Mouse (Mus musculus) testis, postnatal 14 days (tissue): ENCODE measurements around the gene Vmn1r53.
A peak's percentile ranks its signal among the peaks of the same experiment; 100 is the strongest.
"Not testable (repeated sequence)": the region's sequence is repeated elsewhere in the genome, so short reads cannot be mapped to it uniquely, and the experiment has no call there.

ENCODE experiments used
- DNase-seq: peaks from one replicate; pipeline ENCODE4 v3.0.0; 2021; ENCODE audit warnings: low spot score

Vmn1r53 gene

DNA sequence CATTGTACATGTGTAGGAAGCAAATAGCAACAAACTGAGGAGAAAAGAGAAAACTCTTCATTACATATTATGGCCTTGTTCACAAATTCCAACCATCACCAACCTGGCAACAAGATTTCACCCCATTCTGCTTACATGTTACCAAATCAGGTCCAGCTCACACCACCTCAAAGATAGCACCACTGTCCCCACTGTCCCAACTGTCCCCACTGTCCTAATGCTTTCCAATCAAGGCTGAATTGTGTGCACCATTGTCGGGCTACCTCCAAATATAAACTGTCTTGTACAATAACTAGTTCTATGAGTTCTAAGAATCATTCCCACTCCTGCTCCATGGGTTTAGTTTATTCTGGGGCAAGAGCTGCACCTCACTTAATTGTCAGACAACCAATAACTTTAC lies at the start of gene Vmn1r53:
Vmn1r53 (minus strand) TSS at position 101 of the 400 bp plus-strand sequence.
- no peak for DNase-seq

DNA sequence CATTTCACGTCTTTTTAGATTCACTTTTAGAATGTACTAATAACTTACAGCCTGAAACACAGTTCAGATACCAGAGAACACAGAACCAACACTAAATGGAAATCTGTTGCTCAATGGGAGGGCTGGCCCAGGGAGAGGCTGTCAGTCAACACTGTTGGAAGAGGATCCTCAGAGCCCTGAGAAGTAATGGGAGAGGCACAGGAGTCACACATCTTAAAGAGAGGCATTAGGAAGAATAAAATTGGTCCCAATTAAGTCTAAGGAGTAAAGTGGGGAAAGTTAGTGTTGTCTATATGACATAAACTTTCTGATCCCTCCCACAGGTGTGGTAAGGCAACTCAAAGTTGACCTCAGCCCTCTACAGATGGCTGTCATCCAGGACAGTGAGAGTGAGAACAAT lies 21.8 kb upstream of the Vmn1r53 start, which contains the start of gene Vmn1r54:
Vmn1r54 (plus strand) TSS at position 301 of the 400 bp plus-strand sequence.
- no peak for DNase-seq

DNA sequence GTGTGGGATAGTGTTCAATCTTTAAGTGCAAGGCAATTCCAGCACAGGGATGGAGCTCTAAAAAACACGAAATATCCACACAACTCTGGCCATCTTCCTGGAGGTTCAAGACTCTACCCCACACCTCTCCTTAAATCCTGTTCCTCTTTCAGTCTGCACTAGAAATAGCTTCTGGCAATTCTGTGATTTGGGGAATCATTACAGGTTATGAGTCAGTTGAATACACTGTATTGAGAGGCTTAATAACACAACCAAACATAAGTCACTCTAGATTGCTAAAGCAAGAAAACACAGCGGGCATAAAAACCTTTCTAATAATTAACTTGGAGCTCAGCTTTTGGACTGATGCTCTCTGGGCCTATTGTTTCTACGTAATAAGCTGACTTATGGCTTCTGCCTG lies 19.8 kb upstream of the Vmn1r53 start:
- no peak for DNase-seq

DNA sequence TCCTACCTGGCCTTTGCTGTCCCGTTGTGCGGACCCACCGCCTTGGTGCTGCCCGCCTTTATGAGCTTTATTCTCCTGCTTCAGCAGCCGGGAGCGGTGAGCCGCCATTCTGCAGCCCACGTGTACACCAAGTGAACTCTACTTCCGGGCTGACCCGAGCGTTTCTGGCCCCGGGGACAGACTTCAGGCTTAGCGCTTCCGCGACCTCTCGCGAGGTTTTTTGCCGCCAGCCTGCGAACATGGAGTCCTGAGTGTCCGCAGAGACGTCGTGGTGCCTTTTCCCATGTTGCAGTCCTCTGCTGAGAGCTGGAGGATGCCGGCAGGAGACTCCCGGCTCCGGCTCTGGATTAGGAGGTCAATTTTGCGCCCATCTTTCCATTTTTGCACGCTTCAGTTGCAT lies 8.4 kb upstream of the Vmn1r53 start:
- DNase-seq: peak; percentile 10

DNA sequence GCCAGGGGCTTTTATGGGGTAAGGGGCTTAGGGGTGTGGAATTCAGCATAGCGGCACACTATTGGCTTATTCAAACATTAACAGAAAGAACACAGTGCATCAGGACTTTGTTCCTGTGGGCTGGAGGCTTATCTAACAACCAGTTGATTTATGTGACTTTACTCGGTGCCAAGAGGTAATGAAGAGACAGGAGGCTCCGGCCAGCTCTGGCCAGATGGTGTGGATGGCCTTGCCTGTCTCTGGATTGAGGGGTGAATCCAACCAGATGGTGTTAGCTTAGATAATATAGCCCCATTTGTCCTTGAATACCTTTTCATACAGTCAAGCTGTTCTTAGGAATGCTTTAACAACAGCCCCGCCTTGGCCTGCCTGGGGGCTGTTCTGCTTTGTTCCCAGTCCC lies 7.9 kb upstream of the Vmn1r53 start:
- DNase-seq: not testable (repeated sequence)

DNA sequence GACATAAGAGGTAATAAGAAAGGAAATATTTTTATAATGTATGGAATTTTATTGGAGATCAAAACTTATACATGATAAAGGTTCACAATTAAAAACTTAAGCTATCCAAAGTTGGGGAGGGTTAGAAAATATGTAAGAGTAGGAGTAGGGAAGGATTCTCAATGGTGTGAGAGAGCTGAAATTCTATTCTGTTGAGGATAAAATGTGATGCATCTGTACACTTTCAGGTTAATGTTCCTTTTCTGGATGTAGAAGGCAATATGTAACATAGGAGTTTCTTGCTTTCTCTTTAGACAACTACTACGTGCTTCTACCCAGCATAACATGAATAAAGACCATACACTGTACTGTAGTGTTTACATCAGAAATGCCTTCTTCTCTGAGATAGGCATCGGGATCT lies 21.7 kb downstream of the Vmn1r53 start, which contains the start of gene V1ra8:
V1ra8 (plus strand) TSS at position 301 of the 400 bp plus-strand sequence.
- DNase-seq: not testable (repeated sequence)

DNA sequence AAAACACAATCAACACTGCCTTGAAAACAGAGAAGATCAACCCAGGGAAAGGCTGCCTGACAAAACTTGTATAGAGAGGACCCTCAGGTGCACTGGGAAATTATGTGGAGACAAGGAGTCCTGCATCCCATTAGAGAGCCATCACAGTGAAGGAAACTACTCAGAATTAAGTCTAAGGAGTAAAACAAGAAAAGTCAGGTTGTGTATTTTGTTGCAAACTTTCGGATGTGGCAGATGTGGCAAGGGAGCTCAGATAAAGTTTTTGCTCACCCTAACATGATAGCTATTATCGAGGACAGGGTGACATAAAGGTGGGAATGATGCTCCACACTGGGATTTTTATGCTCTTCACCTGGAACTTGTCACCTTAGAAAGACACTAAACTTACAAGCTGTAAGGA lies 49.7 kb downstream of the Vmn1r53 start, which contains the start of gene Vmn1r52:
Vmn1r52 (plus strand) TSS at position 301 of the 400 bp plus-strand sequence.
- DNase-seq: no peak
